Mouse (Mus musculus) heart, adult 10 weeks (tissue): ENCODE measurements around the gene Trmt10c. TPM values are rescaled to one million over a fixed set of nuclear protein-coding genes. Genes with fewer than 3 reads are reported as not detected.

Experiments used
- polyA plus RNA-seq: library from polyadenylated mRNA; stranded (reverse); fragments of 350-450 nt; fragmentation: Illumina TruSeq; extraction: RNeasy Lipid Tissue Mini Kit (QIAGEN cat#74804); gene quantifications from one replicate; pipeline ENCODE4 v1.2.3, GENCODE M21; 2014; ENCODE audit warnings: low read depth, low replicate concordance

Trmt10c gene
- polyA plus RNA-seq: 14.6 TPM

DNA sequence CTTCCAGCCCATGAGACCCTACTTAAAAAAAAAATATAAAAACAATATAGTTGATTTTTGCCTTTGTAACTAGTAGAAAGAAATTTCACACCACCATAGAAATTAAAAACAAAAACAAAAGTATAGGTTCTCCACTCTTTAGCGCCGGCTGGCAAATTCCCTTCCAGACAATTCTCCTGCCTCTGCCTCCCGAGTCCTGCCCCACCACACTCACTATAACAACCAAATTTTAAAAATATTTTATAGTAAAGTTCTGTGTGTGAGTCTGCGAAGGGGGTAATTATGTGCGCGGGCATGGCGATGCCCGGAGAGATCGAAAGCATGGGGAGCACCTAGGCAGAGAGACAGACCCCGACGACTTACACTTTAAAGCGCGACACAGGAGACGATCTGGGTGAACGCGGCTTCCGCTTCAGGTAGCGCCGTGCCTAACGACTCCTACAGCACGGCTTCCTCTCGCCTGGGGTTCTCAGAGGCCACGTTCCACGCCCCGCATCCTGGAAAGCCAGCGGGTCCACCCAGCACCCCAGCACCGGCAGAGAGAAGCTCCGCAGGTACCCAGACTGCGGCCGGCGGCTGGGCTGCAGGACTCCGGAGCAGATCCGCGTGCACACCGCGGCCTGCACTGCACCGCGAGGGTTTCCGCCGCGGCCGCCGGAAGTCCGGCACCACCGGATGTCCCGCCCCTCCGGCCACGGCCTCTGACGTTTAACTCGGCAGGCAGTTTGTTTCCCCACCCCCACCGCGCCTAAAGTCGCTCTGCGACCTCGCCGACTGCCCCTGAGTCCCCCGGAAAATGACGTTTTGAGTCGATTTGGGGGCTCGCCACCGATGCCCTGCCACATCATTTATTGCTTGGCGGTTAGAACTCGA lies at the start of gene Trmt10c:
Gene Trmt10c, minus strand, starts transcription at position 682 of the 873 bp plus-strand sequence.

GRCm38 (mm10) chr16:56048038-56048437 lies 10.4 kb upstream of the Trmt10c start, which contains the start of gene Senp7:
Gene Senp7, plus strand, starts transcription at chr16:56048338.

DNA sequence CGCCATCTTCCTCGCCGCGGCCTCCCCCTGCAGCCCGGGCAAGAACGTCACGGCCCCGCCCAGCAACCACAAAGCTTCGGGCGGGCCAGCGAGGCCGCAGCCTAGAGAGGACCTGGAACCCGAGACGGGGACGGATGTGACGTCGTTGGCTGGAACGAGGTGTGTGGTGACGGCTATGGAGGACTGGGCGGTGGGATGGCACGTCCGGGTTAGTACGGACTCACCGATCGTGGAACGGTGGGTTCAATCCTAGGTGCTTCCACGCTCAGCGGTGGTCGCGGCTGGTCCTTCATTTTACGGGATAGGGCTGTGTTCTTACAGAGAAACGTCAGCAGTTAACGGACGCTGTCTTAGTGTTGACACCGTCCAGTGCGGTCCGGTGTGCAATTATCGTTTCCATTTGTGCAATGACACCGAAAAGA lies 7.9 kb downstream of the Trmt10c start, which contains the start of gene Pcnp:
Gene Pcnp, minus strand, starts transcription at position 79 of the 422 bp plus-strand sequence.

Other genes starting within 250 kb of the Trmt10c start
- gene Nfkbiz, start 198.9 kb downstream of the Trmt10c start, polyA plus RNA-seq: 3.0 TPM
- gene Nxpe3, start 142.5 kb downstream of the Trmt10c start, polyA plus RNA-seq: 0.39 TPM
- 3.0 TPM for gene Cep97, start 103.0 kb downstream of the Trmt10c start, polyA plus RNA-seq
- 618 TPM for gene Rpl24, start 71.5 kb downstream of the Trmt10c start, polyA plus RNA-seq
- 10.4 TPM for gene Zbtb11, start 63.9 kb downstream of the Trmt10c start, polyA plus RNA-seq
- gene Pcnp, start 8.1 kb downstream of the Trmt10c start, polyA plus RNA-seq: 66.1 TPM
- gene Senp7, start 10.5 kb upstream of the Trmt10c start, polyA plus RNA-seq: 9.0 TPM
- 0.08 TPM for gene Impg2, start 166.5 kb upstream of the Trmt10c start, polyA plus RNA-seq